Mouse (Mus musculus) mesoderm, embryonic 11.5 days (tissue): ENCODE measurements around the gene Gm20489.
A peak's percentile ranks its signal among the peaks of the same experiment; 100 is the strongest.

Experiments
- DNase-seq: peaks from one replicate; pipeline ENCODE4 v3.0.0-alpha.2; 2012; ENCODE audit warnings: low read depth, low spot score

Gene Gm20489

GRCm38 (mm10) chrX:101260441-101261325 lies 8.1 kb downstream of the Gm20489 start:
- DNase-seq, result peak; percentile 78

GRCm38 (mm10) chrX:101256603-101257002 lies 12.2 kb downstream of the Gm20489 start:
- DNase-seq, result no peak

DNA sequence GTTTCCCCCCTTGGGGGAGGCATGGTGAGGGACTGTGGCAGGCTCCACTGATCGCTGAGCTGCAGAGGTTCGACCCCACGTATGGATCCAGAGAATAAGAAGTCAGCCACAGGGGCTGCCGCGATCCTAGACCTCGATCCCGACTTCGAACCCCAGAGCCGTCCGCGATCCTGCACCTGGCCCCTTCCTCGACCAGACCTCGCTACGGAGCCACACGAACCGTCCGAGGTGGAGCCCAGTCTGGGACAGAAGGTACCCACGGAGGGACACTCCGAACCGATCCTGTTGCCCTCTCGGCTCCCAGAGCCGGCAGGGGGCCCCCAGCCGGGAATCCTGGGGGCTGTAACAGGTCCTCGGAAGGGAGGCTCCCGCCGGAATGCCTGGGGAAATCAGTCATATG lies 14.1 kb downstream of the Gm20489 start:
- DNase-seq, result no peak

GRCm38 (mm10) chrX:101253952-101254729 lies 14.7 kb downstream of the Gm20489 start, which contains the start of gene Foxo4:
TSS of gene Foxo4 (plus strand) at chrX:101254528.
- peak; percentile 87 for DNase-seq

DNA sequence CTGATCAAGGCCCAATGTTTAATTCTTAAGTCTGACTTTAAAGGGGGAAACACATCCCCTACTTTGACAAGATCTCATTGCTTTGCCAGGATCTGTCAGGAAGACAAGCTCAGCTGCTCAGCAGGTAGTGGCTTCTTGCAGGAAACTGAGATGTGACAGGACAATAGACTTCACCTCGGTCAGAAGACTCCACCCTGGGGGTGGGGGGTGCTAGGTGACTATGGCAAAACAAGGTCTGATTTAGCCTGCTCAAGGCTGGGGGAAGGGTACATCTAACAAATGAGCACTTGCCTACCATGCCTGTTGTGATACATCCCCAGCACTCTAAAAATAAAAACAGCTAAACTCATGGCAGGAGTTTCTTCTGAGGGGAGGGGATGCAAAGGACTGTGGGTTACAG lies 23.8 kb downstream of the Gm20489 start:
- DNase-seq, result no peak

DNA sequence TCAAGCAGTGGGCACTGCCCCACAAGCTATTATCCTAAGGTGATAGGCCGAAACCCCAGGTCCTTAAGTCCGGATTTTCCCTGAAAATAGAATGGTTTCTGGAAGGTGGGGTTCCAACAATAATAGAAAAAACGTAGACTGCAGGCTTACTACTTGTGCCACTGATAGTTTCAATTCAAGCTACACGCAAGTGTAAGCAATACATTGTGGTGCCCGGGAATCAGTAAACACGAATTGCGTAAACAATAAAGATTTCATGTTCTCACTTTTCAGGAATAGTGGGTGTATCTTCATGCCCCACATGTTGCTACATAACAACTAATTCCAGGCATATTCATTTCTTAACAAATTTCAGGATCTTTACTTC lies 46.0 kb downstream of the Gm20489 start:
- DNase-seq, result no peak

DNA sequence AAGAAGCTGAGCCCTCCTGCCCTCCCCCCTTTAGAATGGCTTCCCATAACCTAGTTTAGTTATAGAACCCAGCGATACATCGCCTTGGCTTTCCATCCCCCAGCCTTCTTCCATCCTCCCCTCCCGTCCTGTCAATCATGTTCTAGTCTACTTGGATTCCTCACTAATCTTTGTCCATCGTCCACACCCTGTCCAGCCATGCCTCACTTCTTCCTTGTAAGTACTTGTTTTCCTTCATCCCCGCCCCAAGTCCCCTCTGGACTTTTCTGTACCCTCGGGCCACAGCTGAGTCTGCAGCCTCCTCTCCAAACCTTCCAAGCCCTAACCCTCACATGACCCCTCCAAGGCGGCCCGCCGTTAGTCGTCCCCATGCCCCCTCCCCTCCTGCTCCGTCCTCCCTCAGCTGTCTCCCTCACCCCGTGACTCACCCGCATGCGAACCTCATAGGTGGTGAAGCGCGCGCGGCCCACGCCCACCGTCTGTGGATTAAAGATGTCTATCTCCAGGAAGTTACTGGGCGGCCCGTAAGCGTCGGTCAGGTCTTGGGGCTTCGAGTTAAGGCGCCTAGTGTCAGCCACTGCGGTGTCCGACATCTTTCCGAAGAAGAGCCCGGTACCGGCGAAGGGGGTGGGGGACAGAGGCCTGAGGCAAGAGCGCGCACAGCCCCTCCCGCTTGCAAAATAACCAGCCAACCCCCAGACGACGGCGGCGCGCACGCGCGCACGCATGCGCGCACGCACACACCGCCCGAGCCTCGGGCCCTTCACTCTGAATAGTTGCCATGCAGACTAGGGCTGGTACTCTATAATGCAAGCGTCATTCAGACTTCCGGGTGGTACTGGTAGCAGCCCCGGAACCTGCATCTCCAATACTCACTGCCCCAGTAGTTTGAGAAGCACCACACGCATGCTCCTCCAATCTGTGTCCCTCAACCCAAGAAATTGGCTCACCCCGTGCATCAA lies 46.7 kb downstream of the Gm20489 start, which contains the start of gene Snx12:
Snx12 (minus strand) TSS at position 730 of the 962 bp plus-strand sequence.
- peak; percentile 94 for DNase-seq
